Mouse (Mus musculus) megakaryocyte, adult 5-6 weeks (primary cell): ENCODE measurements around the gene Polr3a. TPM values are rescaled to one million over a fixed set of nuclear protein-coding genes. Genes with fewer than 3 reads are reported as not detected.
A peak's percentile ranks its signal among the peaks of the same experiment; 100 is the strongest.
"Not testable (repeated sequence)": the region's sequence is repeated elsewhere in the genome, so short reads cannot be mapped to it uniquely, and the experiment has no call there.

Experiments used
- ATAC-seq: 2 replicates; pipeline ENCODE4 v1.8.0; 2016; ENCODE audit warnings: mild to moderate bottlenecking, inconsistent platforms; ENCODE audit not compliant: poor library complexity, severe bottlenecking
- total RNA-seq, 2 experiments: library from RNA; stranded (forward) in 1 of 2; stranded (reverse) in 1 of 2; fragments of 153-499, 151-499 nt in 1 of 2; fragments of 221-1000, 200-1000 nt in 1 of 2; gene quantifications; 2 replicates each; pipeline versions ENCODE4 v1.2.3 to v1.2.4; 2015 to 2017

Polr3a gene
- total RNA-seq, 2 experiments from 2014 or later: 9.0 to 10.9 TPM

DNA sequence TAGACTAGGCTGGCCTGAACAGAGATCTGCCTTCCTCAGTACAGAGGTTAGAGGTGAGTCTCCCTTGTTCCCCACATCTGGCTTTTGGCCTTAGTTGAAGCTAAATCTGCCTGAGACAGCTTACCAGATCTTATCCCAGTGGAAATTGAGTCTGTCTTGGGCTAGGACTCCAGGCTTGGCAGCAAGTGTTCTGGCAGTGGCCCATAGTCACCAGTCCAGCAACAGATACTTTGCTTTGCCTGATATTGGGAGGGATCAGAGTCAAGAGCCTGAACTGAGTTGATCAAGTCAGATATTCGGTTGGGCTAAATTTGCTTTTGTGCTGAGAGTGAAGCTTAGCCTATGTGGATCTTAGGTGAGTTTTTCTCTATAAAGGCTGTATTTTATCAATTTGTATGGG is 9.6 kb upstream of the Polr3a start:
- ATAC-seq: no peak

DNA sequence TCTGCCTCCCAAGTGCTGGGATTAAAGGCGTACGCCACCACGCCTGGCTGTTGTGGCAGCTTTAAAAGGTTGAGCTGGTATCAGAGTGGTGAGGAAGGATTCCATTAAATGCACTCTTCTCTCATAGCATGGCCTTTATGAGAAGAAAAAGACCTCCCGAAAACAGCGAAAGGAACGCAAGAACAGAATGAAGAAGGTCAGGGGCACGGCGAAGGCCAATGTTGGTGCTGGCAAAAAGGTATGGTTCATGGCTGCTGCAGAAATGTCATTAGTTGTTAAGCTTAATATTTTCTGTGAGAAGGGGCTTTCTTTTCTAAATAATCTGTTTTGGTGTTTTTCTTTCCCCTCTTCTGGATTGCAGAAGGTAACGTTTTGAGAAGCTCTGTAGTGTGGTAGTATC is 6.4 kb upstream of the Polr3a start:
- ATAC-seq: no peak

DNA sequence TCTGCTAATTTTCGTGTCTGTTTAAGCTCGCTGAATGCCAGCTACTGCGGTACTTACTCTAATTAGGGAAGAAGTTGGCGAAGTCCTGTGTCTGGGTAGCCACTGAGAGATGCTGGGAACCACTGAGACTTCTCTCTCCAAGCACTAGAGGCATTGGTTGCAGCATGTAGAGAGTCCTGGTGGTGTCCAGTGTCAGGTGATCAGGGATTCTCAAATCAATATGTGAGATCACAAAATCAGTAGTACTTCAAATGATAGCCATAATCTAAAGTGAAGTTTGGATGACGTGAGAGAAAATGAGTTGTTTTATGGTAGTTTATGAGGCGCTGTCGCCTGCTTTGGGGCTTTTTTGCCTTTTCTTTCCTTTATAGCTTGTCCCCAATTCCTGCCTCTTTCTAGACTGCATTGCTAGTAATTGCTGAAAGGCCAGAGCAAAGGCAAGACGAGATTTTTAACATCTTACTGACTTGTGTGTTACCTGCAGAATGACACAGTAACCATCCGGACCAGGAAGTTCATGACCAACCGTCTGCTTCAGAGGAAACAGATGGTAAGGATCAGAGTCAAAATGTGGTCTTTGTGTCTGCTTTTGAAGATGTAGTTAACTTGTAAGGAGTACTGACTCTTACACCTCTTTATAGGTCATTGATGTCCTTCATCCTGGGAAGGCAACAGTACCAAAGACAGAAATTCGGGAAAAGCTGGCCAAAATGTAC is 4.6 kb upstream of the Polr3a start:
- no peak for ATAC-seq

GRCm38 (mm10) chr14:24490468-24491265 is 3.8 kb upstream of the Polr3a start:
- ATAC-seq: peak; percentile 90

DNA sequence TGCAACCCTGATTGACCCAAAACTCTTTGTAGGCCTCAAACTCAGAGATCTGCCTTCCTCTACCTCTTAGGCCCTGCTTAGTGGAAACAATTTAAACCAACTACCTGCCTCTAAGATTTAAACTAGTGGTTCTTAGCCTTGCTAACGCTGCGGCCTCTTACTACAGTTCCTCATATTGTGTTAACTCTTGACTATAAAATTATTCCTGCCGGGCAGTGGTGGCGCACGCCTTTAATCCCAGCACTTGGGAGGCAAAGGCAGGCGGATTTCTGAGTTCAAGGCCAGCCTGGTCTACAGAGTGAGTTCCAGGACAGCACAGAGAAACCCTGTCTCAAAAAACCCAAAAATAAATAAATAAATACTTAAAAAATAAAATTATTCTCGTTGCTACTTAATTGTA is 2.9 kb upstream of the Polr3a start:
- not testable (repeated sequence) for ATAC-seq

- 0 out of 2 replicates have a peak, but pooled peaks have one; percentile 4 for ATAC-seq
These were observed 554 bp downstream of the Polr3a start for GRCm38 (mm10) chr14:24486241-24486767.

GRCm38 (mm10) chr14:24468806-24469205 is 18.1 kb downstream of the Polr3a start:
- ATAC-seq: no peak

- no peak for ATAC-seq
These were observed 28.7 kb downstream of the Polr3a start for GRCm38 (mm10) chr14:24458191-24458590.

DNA sequence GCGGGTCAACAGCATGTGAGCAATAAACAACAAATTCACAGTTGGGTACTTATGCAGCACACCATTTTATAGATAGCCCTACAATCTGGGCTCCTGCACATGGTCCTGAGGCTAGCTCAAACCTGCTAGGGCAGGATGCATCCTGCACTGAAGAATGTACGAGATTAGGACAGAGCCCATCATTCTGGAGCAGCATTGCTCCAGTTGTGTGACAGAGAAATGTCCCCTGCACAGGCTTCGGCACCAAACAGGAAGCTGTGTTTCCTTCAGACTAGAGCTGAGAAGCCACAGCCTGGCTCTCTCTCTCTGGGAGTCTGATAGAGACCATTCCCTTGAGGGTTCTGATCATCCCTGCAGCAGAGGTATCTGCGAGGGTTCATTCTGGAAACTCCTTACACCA is 43.3 kb downstream of the Polr3a start:
- ATAC-seq: not testable (repeated sequence)

Other genes starting within 250 kb of the Polr3a start
- gene Dlg5, start 241.1 kb downstream of the Polr3a start, total RNA-seq (2015): 0.16 TPM in 1 of 2 replicates, not detected in the other
- 0.04 and 1.5 TPM in 2 replicates for gene Dlg5, start 241.1 kb downstream of the Polr3a start, total RNA-seq (2017)
- gene E330034G19Rik, start 193.8 kb downstream of the Polr3a start, total RNA-seq (2015): not detected in 2 replicates
- gene E330034G19Rik, start 193.8 kb downstream of the Polr3a start, total RNA-seq (2017): not detected in 2 replicates
- 3,261 and 3,399 TPM in 2 replicates for gene Rps24, start 67 bp upstream of the Polr3a start, total RNA-seq (2015)
- 3,458 and 3,471 TPM in 2 replicates for gene Rps24, start 67 bp upstream of the Polr3a start, total RNA-seq (2017)